Mouse (Mus musculus) left cerebral cortex, adult 9 months (tissue): Measurements from ENCODE around the gene Bcas3.

Experiments used
- DNase-seq, 2 experiments: peaks; one replicate each; pipeline ENCODE4 v3.0.0; 2022; ENCODE audit warnings: low spot score in 2 of 2

The Bcas3 gene

GRCm38 (mm10) chr11:85667176-85667575, 314.2 kb downstream of the Bcas3 start:
- DNase-seq: no peak

DNA sequence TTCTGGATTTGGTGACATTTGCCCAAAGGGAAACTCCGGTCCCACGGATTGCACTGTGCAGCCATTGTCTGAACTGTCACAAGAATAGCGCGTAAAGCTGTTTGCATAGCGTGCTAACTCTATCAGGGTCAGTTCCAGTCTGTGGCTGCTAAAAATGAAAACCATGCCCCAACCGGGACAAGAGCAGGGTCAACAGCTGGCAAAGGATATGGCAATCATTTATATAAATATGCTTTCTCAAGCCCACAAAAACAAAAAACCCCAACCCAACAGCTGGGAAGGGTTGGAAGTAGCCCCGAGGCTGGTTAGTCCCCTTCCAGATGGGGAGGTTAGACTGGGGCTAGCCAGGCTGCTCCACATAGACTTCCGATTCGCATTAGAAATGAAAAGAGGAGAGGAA, 314.8 kb downstream of the Bcas3 start:
- DNase-seq: no peak

- DNase-seq: no peak
These were observed 320.0 kb downstream of the Bcas3 start for GRCm38 (mm10) chr11:85672881-85673475.

DNA sequence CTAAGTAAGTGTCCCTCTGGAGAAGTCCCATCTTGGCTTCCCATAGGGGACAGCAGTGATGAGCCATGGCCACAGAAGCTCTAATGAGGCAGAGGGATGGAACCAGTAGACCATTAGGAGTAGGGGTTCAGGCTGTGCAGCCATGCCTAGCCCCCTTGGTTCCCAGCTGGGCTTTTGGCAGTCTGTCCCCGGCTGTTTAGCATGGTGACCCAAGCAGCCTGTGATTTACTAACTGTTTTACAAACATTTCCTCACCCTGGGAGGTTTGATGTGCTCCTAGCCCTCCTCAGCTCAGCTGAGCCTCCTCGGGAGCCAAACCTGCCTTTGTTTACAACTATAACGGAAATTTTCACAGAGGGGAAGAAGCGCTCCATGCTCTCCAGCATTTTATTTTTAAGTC, 322.3 kb downstream of the Bcas3 start:
- DNase-seq: no peak

DNA sequence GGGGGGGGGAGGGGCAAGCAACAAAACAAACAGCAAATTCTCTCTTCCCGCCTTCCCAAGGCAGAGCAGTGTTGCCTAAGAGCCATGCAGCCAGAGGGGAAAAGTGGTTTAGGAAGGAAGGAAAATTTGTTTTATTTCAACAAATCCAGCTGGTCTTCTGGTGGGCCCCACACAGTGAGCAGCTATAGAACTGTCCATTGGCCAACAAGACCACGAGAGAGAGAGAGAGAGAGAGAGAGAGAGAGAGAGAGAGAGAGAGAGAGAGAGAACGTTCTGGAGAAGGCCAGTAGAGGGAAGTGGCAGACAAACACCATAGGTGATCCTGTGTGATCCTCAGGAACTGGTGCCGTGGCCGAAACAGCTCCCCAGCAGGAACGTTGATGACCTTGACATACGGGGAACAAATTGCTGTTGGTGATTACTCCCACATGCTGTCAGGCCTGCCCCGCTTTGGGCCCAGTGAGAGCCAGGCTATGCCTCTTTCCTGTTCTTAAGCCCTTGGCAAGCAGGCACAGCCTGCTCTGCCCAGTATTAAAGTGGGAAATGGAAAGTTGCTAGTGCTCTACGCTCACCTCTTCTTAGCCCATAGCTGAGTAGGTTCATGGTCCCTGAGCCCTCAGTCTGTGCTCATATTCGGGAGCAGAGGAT, 323.5 kb downstream of the Bcas3 start:
- DNase-seq: no peak

GRCm38 (mm10) chr11:85678666-85679065, 325.7 kb downstream of the Bcas3 start:
- peak; percentile 19 to 25 for DNase-seq

GRCm38 (mm10) chr11:85681580-85682419, 328.8 kb downstream of the Bcas3 start:
- no peak for DNase-seq

- DNase-seq: no peak
These were observed 332.0 kb downstream of the Bcas3 start for GRCm38 (mm10) chr11:85684981-85685380.

- no peak for DNase-seq
These were observed 335.0 kb downstream of the Bcas3 start for GRCm38 (mm10) chr11:85687816-85688439.

DNA sequence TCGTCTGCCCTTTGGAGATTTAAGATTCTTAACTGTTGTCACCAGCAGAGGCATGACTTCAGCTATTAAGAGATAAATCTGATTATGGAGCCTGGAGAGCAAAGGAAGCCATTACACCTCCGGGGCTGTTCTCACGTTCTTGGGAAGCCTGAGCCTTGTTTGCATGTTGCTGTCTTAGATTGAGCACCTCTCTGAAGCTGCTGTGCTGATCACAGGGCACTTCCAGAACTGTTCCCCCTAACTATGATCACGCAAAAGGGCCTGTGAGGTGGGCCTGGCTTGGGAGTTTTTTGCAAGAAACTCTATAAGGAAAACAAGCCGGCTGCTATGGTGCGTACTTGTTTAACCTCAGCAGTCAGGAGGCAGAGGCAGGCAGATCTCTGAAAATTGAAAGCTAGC, 335.5 kb downstream of the Bcas3 start:
- no peak for DNase-seq

GRCm38 (mm10) chr11:85689226-85689625, 336.3 kb downstream of the Bcas3 start:
- no peak for DNase-seq

GRCm38 (mm10) chr11:85691285-85691684, 338.3 kb downstream of the Bcas3 start:
- DNase-seq: no peak

DNA sequence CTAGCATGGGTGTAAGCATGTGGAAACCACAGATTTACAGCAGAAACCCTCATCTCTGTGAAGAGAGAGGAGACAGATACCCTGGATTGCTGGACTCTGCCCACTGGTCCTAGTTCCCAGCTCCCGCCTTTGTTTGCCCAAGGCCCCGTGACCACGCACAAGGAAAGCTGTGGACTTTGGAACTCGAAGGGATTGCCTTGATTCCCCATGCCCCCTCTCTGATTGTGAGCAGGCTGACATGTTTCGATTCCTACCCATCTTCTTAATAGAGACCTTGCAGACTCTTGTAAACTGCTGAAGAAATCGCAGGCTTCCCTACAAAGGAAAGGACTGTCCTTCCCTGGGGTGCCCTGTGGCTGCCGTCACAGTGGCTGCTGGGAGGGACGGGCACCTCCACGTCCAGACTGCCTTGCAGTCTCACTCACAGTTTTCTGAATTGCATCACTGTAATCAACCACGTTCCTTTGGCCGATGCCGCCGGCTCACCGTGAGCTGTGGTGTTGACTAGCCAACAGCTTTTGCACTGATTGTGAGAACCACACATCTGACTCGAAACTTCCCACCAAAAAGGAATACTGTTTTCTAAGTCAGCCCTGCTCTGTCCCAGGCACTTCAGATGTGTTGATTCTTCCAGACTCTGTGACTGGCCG, 342.8 kb downstream of the Bcas3 start:
- no peak for DNase-seq

- no peak for DNase-seq
These were observed 343.8 kb downstream of the Bcas3 start for GRCm38 (mm10) chr11:85696491-85697398.

DNA sequence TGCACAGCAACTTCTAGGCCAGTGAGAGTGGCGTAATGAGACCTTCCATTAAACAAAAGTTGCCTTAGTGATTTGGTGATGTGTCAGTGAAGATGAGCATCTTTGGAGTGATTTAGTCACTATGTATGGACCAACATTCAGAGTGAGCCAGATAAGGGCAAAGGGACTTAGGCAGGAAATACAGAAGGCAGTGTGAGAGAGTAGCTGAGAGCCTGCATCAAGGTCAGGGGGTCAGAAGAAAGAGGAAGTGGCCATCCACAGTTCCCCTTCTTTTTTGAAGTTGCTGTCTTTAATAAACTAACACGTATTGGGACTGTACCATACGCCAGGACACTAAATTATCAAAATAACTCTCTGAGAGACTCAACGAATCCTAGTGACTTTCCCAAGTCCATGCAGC, 344.5 kb downstream of the Bcas3 start:
- DNase-seq: no peak

DNA sequence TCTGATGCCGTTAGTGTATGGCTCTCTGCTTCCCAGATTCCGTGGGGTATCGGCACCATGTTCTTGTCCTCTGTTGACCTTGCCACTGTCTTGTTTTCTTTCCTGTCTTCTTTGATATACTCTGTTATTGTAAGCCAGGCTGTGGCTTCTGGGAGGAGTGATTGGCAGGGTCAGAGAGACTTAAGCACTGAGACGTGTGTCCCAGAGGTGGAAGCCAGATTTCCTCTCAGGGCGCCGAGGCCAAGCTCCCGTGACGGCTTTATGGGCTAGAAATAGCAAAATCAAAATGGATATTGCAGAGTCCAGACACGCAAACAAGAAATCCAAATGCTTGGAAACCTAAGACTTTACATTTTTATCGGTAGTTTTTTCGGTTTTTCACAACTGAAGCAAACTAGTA, 345.3 kb downstream of the Bcas3 start:
- no peak for DNase-seq

DNA sequence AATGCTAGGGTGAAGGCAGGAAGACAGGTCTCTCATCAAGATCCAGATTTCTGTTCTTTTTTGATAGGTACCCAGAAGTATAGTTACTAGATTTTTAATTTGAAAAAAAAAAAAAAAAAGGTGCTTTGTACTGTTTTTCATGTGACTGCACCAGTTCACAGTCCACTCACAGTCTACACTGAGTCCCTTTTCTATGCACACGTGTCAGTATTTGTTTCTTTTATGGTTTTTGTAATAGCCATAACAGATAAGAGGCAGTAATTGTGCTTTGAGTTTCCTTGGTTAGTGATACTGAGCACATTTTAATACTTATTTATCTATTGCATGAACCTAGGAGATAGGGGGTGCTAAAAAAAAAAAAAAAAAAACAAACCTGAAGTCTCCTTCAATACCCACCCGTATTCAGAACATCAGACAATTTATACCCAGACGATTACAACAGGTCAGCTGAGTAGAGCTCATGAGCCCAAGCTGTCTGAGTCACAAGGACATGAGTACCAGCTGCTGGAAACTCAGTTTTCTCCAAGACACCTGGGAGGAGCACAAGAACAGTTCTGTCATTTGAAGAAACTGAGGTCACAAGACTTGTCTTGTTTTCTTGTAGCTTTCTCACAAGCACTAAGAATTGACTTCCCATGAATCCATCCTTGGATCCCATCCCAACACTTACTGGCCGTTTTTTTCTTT, 351.2 kb downstream of the Bcas3 start:
- no peak for DNase-seq

GRCm38 (mm10) chr11:85706630-85707029, 353.7 kb downstream of the Bcas3 start:
- DNase-seq: no peak

GRCm38 (mm10) chr11:85707496-85707895, 354.5 kb downstream of the Bcas3 start:
- DNase-seq: no peak

DNA sequence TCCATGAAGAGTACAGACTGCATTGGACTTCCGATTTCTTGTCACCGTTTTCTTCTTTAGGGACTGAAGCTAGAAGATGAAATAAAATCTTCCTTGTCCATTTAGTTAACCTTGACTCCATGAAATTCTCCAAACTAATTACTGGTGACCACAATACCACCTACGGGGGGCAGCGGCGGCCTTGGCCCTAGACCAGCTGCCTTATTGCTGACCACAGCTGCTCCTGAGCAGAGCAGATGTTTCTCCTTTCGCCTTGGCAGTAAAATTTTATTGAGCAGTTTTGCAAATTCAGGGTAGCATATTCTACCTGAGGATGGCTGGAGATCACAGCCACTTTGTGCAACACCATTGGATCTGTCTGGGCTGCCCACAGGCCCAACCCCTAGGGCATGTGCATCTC, 356.2 kb downstream of the Bcas3 start:
- DNase-seq: no peak
